Mouse (Mus musculus) liver, postnatal 0 days (tissue): ENCODE measurements at regions not wholly inside any gene's neighbourhood (a gene's known extent, or its start where the extent isn't known, plus 50 kb on each side); places are given as distances from the start of the nearest gene placed in this dataset.

ENCODE experiments used
- CTCF ChIP-seq: sonication (generic); IDR thresholded peaks from 2 replicates; pipeline ENCODE4 v1.5.1; 2016; ENCODE audit warnings: antibody characterized with exemption, low read depth
- EP300 ChIP-seq: IDR thresholded peaks from 2 replicates; pipeline ENCODE4 v1.6.1; 2016; ENCODE audit warnings: antibody characterized with exemption, low read depth, mild to moderate bottlenecking

- TF ChIP-seq CTCF (no peak), EP300 (no peak)
These were observed 90.2 kb upstream of the Armc2 start for GRCm38 (mm10) chr10:42108294-42109014.
